Mouse (Mus musculus): ENCODE results near the gene Cdkal1.

DNA sequence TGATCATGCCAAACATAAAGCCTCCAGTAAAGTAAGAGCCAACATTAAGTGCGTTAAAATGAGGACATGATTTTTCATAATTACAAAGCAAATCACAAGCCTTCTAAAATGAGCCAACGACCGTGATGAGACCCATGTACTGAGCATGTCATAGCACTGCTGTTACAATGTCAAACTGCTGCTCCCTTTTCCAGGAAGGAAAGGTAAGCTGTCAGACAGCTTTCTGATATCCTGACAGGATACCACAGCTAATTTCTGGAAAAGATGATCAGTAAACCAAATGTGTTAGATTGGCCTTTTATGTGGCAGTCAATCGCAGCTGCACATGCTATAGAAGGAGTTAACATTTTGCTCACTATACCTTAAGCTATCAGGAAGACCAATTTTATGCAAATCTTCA, 44.7 kb downstream of the Cdkal1 start:
- TF ChIP-seq CTCF (IDR thresholded peaks at IDR 0.05; ENCODE audit: borderline replicate concordance, insufficient read depth, low read depth, low read length): no peak
- TF ChIP-seq POLR2A (IDR thresholded peaks at IDR 0.05; ENCODE audit: borderline replicate concordance, insufficient read depth, low read length): no peak
